Mouse (Mus musculus): Measurements from ENCODE around the gene Prkd3. TPM values are rescaled to one million over a fixed set of nuclear protein-coding genes. Genes with fewer than 3 reads are reported as not detected.

Gene Prkd3
- polyA plus RNA-seq, 1 experiment from 2014 or later, result 9.9 TPM

DNA sequence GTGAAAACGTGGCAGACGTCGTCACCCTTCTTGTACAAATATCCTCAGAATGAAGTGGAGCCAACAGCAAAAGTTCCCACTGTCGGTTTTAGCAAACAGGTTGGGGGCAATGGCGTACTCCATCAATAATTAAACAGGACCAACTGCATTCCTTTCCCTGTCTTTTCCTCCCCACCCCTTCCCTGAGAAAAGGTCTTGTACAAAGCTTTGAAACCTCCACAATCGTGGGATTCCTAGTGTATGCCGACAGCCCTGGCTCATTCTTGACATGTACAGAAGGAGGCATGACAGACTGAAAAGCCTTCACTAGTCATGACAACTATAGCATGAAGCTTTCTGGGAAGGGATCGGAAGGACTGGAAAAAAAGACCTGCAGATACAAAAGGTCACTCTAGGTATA lies 67.4 kb downstream of the Prkd3 start:
- no peak for ATAC-seq
- Histone ChIP-seq H3K4me2 (replicated peaks; ENCODE audit: low read depth) (no peak overlapping the region), H3K27me3 (replicated peaks; ENCODE audit: control insufficient read depth, insufficient read depth, low read length) (no peaks in the 10 kb centered on the region), H3K4me3 (ENCODE audit: low read depth, low read length) (no peak overlapping the region), H3K36me3 (ENCODE audit: control insufficient read depth, insufficient read depth) (peaks cover 46% of the 10 kb centered on the region), H3K4me1 (replicated peaks; ENCODE audit: control insufficient read depth, insufficient read depth, low read length) (no peaks in the 10 kb centered on the region), H3K27ac (ENCODE audit: low read depth, low read length) (no peak overlapping the region), H3K9me3 (ENCODE audit: control insufficient read depth) (no peaks in the 10 kb centered on the region), H3K9ac (ENCODE audit: low read depth, low read length) (no peak overlapping the region)
- no peak for TF ChIP-seq CTCF (IDR thresholded peaks at IDR 0.05; ENCODE audit: low read depth)
- WGBS, result 55% methylated on average over 8 of the region's 8 CpGs

DNA sequence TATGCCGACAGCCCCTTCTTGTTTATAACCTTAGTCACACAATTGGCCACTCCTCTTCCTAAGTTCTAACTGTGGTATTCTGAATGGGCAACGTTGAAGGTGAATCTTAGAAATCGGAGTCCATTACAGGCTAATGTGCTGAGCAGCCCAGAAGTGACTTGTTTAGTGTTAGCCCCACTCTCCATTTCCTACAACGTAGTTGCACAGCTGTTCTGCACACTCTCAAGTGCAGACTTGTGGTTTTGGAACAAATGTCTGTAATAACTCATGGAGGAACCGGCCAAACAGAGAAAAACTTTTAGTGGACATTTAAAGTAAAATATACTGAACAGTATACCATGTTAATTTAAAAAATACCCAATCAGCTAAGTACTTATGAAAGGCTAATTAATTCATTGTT lies 68.5 kb downstream of the Prkd3 start:
- peaks cover 52% of the 10 kb centered on the region for H3K36me3 ChIP-seq (ENCODE audit: control insufficient read depth, insufficient read depth)
- H3K9me3 ChIP-seq (ENCODE audit: control insufficient read depth), result no peaks in the 10 kb centered on the region
- no peak for TF ChIP-seq CTCF (IDR thresholded peaks at IDR 0.05; ENCODE audit: low read depth)
- H3K4me2 ChIP-seq (replicated peaks; ENCODE audit: low read depth), result no peak overlapping the region
- no peak overlapping the region for H3K27ac ChIP-seq (ENCODE audit: low read depth, low read length)
- no peak for ATAC-seq
- no peak overlapping the region for H3K4me3 ChIP-seq (ENCODE audit: low read depth, low read length)
- H3K9ac ChIP-seq (ENCODE audit: low read depth, low read length), result no peak overlapping the region
- H3K27me3 ChIP-seq (replicated peaks; ENCODE audit: control insufficient read depth, insufficient read depth, low read length), result no peaks in the 10 kb centered on the region
- H3K4me1 ChIP-seq (replicated peaks; ENCODE audit: control insufficient read depth, insufficient read depth, low read length), result no peaks in the 10 kb centered on the region
- WGBS, result 81% methylated on average over 5 of the region's 5 CpGs

DNA sequence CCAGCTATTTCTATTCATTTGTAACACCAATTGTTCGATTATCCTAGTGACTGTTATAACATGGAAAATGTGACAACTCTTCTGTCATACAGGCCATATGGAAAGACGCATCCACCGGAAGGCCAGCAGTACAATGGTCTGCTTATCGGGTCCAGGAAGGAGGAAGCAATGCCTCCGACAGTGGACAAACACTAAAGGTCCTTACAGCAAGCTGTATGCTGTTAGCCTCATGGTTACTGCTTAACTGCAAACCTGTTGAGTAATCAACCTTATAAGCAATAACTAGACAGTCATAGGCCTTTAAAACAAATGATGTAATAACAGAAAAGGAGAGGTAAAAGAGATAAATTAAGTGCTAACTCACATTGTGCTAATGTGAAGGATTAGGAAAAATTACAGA lies 69.4 kb downstream of the Prkd3 start:
- Histone ChIP-seq H3K4me1 (replicated peaks; ENCODE audit: control insufficient read depth, insufficient read depth, low read length) (no peaks in the 10 kb centered on the region), H3K4me3 (ENCODE audit: low read depth, low read length) (no peak overlapping the region), H3K4me2 (replicated peaks; ENCODE audit: low read depth) (no peak overlapping the region), H3K27ac (ENCODE audit: low read depth, low read length) (no peak overlapping the region), H3K9ac (ENCODE audit: low read depth, low read length) (no peak overlapping the region), H3K27me3 (replicated peaks; ENCODE audit: control insufficient read depth, insufficient read depth, low read length) (no peaks in the 10 kb centered on the region), H3K9me3 (ENCODE audit: control insufficient read depth) (no peaks in the 10 kb centered on the region), H3K36me3 (ENCODE audit: control insufficient read depth, insufficient read depth) (peaks cover 56% of the 10 kb centered on the region)
- TF ChIP-seq CTCF (IDR thresholded peaks at IDR 0.05; ENCODE audit: low read depth), result no peak
- no peak for ATAC-seq
- WGBS, result 80% methylated on average over 5 of the region's 5 CpGs

DNA sequence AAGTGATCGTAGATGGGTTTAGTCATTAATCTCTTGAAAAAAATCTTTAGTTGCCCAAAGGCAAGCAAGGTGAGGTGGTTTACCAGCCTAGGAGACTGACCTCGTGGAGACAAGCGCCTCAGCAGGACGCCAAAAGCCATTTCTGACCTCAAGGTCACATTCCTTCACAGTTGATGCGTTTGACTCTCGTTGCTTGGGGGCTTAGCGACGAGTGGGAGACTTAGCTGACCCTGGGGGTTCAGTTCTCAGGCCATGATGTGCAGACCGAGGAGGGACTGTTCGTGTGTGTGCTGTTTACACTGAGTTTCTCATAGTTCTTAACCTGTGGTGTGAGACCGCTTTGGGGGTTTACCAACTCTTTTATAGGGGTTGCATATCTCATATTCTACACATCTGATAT lies 78.0 kb downstream of the Prkd3 start:
- no peaks in the 10 kb centered on the region for H3K27me3 ChIP-seq (replicated peaks; ENCODE audit: control insufficient read depth, insufficient read depth, low read length)
- no peak overlapping the region for H3K4me3 ChIP-seq (ENCODE audit: low read depth, low read length)
- H3K9me3 ChIP-seq (ENCODE audit: control insufficient read depth), result no peaks in the 10 kb centered on the region
- peaks cover 45% of the 10 kb centered on the region for H3K36me3 ChIP-seq (ENCODE audit: control insufficient read depth, insufficient read depth)
- H3K4me2 ChIP-seq (replicated peaks; ENCODE audit: low read depth), result no peak overlapping the region
- H3K27ac ChIP-seq (ENCODE audit: low read depth, low read length), result no peak overlapping the region
- 59% methylated on average over 11 of the region's 11 CpGs for WGBS
- TF ChIP-seq CTCF (IDR thresholded peaks at IDR 0.05; ENCODE audit: low read depth), result no peak
- no peak for ATAC-seq
- no peaks in the 10 kb centered on the region for H3K4me1 ChIP-seq (replicated peaks; ENCODE audit: control insufficient read depth, insufficient read depth, low read length)
- H3K9ac ChIP-seq (ENCODE audit: low read depth, low read length), result no peak overlapping the region

DNA sequence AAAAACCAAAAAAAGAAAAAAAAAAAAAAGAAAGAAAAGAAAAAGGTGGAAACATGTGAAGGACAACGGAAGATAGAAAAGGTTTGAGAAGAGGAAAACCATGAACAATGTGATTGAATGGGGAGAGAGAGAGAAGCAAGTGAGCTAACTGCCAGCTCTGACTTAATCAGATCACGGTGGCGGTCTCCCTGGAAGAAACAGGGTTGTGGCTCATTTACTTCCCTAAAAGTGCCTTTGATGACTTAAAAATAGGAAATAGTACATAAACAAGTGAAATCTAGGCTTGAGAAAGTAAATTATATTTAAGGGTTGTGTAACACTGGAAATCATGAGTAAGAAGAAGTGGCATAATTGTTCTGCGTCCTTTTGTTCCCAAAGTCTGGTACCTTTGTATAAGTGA lies 81.7 kb downstream of the Prkd3 start:
- H3K36me3 ChIP-seq (ENCODE audit: control insufficient read depth, insufficient read depth), result peaks cover 34% of the 10 kb centered on the region; the same call in 1 of the 2 replicates
- no peak for ATAC-seq
- no peaks in the 10 kb centered on the region for H3K4me1 ChIP-seq (replicated peaks; ENCODE audit: control insufficient read depth, insufficient read depth, low read length)
- no peaks in the 10 kb centered on the region for H3K9me3 ChIP-seq (ENCODE audit: control insufficient read depth)
- H3K27me3 ChIP-seq (replicated peaks; ENCODE audit: control insufficient read depth, insufficient read depth, low read length), result no peaks in the 10 kb centered on the region
- H3K27ac ChIP-seq (ENCODE audit: low read depth, low read length), result no peak overlapping the region
- WGBS, result 90% methylated on average over 4 of the region's 4 CpGs
- no peak overlapping the region for H3K9ac ChIP-seq (ENCODE audit: low read depth, low read length)
- no peak for TF ChIP-seq CTCF (IDR thresholded peaks at IDR 0.05; ENCODE audit: low read depth)
- H3K4me3 ChIP-seq (ENCODE audit: low read depth, low read length), result no peak overlapping the region
- no peak overlapping the region for H3K4me2 ChIP-seq (replicated peaks; ENCODE audit: low read depth)

DNA sequence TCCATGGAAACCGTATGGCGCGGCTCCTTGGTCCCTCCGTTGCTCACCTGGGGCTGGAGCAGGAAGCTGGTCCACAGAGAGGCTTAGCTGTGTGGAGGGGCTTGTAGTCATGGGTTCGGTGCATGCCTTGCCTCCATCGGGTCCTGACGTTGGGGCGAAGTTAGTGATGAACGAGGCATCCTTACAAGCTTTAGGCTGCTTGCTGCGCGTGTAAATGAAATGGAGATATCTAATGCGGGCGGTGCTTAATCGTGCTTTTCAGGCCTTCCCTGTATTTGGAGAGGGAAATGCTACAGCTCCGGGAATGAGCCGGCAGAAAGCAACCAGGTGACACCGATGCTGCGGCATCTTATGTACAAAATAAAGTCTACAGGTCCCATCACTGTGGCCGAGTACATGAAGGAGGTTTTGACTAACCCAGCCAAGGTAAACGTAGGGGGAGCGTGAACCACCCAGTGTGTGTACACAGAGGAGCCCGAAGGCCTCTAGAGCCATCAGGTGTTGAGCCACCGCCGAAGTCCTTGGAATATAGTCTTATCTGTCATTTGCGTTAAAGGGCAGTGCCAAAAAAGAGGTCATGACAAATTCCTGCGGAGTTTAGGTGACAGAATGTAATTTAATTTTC lies 83.3 kb downstream of the Prkd3 start:
- ATAC-seq, result no peak; the same call in none of the 2 replicates
- Histone ChIP-seq H3K4me1 (replicated peaks; ENCODE audit: control insufficient read depth, insufficient read depth, low read length) (no peaks in the 10 kb centered on the region), H3K27ac (ENCODE audit: low read depth, low read length) (no peak overlapping the region), H3K9me3 (ENCODE audit: control insufficient read depth) (no peaks in the 10 kb centered on the region), H3K4me2 (replicated peaks; ENCODE audit: low read depth) (peak overlapping the region; percentile 78), H3K9ac (ENCODE audit: low read depth, low read length) (peak overlapping the region; percentile 68), H3K27me3 (replicated peaks; ENCODE audit: control insufficient read depth, insufficient read depth, low read length) (no peaks in the 10 kb centered on the region), H3K36me3 (ENCODE audit: control insufficient read depth, insufficient read depth) (peaks cover 33% of the 10 kb centered on the region), H3K4me3 (ENCODE audit: low read depth, low read length) (peak overlapping the region; percentile 61)
- no peak for TF ChIP-seq CTCF (IDR thresholded peaks at IDR 0.05; ENCODE audit: low read depth)
- WGBS, result 4% methylated on average over 26 of the region's 26 CpGs
